Comparison of ENCODE assay signal across 9 mouse cellular contexts in genomic region chr6:48546271-48546670, GRCm38 (mm10). TPM values are rescaled to one million over a fixed set of nuclear protein-coding genes. Genes with fewer than 3 reads are reported as not detected.
DNase-seq lines count a peak whose midpoint lies in the region; ATAC-seq lines count a peak whose summit lies in the region.
"Had no signal": no experiment of that assay in that cellular context is flagged by ENCODE, and none has a peak within 500 bp of the region (broad histone marks: within the 10 kb centered on the region; RNA-seq: fewer than 3 reads in every experiment).

No protein-coding gene starts in this region.

- intact Hi-C loops in heart, postnatal 14 days (cut with DNase I): loop anchor here (2.0 kb wide), 1 partner anchor 97 kb away; no protein-coding TSS in a partner anchor

- 48% methylated on average over 1 of the region's 1 CpGs for WGBS in heart, embryonic 11.5 days (ENCODE audit: insufficient replicate concordance)
- 57% methylated on average over 1 of the region's 1 CpGs for WGBS in hindbrain, embryonic 16.5 days

- no peaks in the 10 kb centered on the region for H3K9me3 ChIP-seq in heart, embryonic 11.5 days (replicated peaks; ENCODE audit: control insufficient read depth, low read length)
- H3K9me3 ChIP-seq in hindbrain, embryonic 16.5 days (ENCODE audit: control insufficient read depth, low read length): no peaks in the 10 kb centered on the region

- H3K27me3 ChIP-seq in heart, embryonic 11.5 days (ENCODE audit: control insufficient read depth, insufficient read depth, low read length): no peaks in the 10 kb centered on the region
- no peaks in the 10 kb centered on the region for H3K27me3 ChIP-seq in hindbrain, embryonic 16.5 days (replicated peaks; ENCODE audit: control insufficient read depth, insufficient read depth, low read length)

- H3K9ac ChIP-seq in heart, embryonic 11.5 days (ENCODE audit: low read depth, low read length): no peak overlapping the region
- H3K9ac ChIP-seq in hindbrain, embryonic 16.5 days (ENCODE audit: low read depth, low read length): no peak overlapping the region

- ATAC-seq in heart, embryonic 11.5 days (replicated peaks; ENCODE audit: insufficient number of reproducible peaks, low FRiP score, low TSS enrichment): no peak
- peak; percentile 22; the same call in 1 of the 2 replicates for ATAC-seq in hindbrain, embryonic 16.5 days

- peak; percentile 45 to 64 for DNase-seq in heart, postnatal 14 days
- peak; percentile 56 for DNase-seq in 416B (ENCODE audit: low read depth)
- peak; percentile 33 for DNase-seq in Muller cell, postnatal 12 days (ENCODE audit: inconsistent ontology term)
- peak; percentile 70 for DNase-seq in naive thymus-derived CD4-positive, alpha-beta T cell, adult 2 months (ENCODE audit: low read depth)
- no peak for DNase-seq in frontal cortex, postnatal 14 days (ENCODE audit: low spot score in 2 of 2)
- no peak for DNase-seq in urinary bladder, postnatal 36 days (ENCODE audit: low spot score in 2 of 2)

- no peaks in the 10 kb centered on the region for H3K4me1 ChIP-seq in heart, embryonic 11.5 days (ENCODE audit: control insufficient read depth, insufficient read depth, low read length)
- H3K4me1 ChIP-seq in hindbrain, embryonic 16.5 days (ENCODE audit: control insufficient read depth, insufficient read depth, low read depth, low read length): no peaks in the 10 kb centered on the region

- H3K36me3 ChIP-seq in heart, embryonic 11.5 days (ENCODE audit: control insufficient read depth, insufficient read depth, low read length): no peaks in the 10 kb centered on the region
- peaks cover 2% of the 10 kb centered on the region; the same call in 1 of the 2 replicates for H3K36me3 ChIP-seq in hindbrain, embryonic 16.5 days (ENCODE audit: control insufficient read depth, insufficient read depth, low read length)

- no peak overlapping the region for H3K27ac ChIP-seq in heart, embryonic 11.5 days (ENCODE audit: low read depth, low read length)
- H3K27ac ChIP-seq in hindbrain, embryonic 16.5 days (ENCODE audit: low read depth, low read length): no peak overlapping the region

- no peak overlapping the region for H3K4me3 ChIP-seq in heart, embryonic 11.5 days (ENCODE audit: low read depth, low read length)
- no peak overlapping the region for H3K4me3 ChIP-seq in hindbrain, embryonic 16.5 days (ENCODE audit: low read length)

- H3K4me2 ChIP-seq in heart, embryonic 11.5 days: no peak overlapping the region
- H3K4me2 ChIP-seq in hindbrain, embryonic 16.5 days (ENCODE audit: low read length): no peak overlapping the region

RNA-seq across cellular contexts. Expression of gene Lrrc61, which starts 8.3 kb away (rescaled TPM):
- 10 to 100 TPM; 12.9 to 14.5 TPM for total RNA-seq in heart, postnatal 14 days (2021)
- polyA plus RNA-seq in heart, embryonic 11.5 days (2014; fragmentation: Nextera tagmentation; extraction: Ambion mirVana): 6.6 and 9.6 TPM in 2 replicates
- polyA plus RNA-seq in hindbrain, embryonic 16.5 days (2015; fragmentation: Nextera tagmentation; extraction: Ambion mirVana): 20.7 and 29.5 TPM in 2 replicates

RNA-seq across cellular contexts. Expression of gene Atp6v0e2, which starts 8.9 kb away (rescaled TPM):
- total RNA-seq in heart, postnatal 14 days (2021): 10 to 100 TPM; 17.2 to 18.2 TPM
- polyA plus RNA-seq in heart, embryonic 11.5 days (2014; fragmentation: Nextera tagmentation; extraction: Ambion mirVana): 19.8 and 24.1 TPM in 2 replicates
- polyA plus RNA-seq in hindbrain, embryonic 16.5 days (2015; fragmentation: Nextera tagmentation; extraction: Ambion mirVana): 358 and 389 TPM in 2 replicates

RNA-seq across cellular contexts. Expression of gene Rarres2, which starts 26.3 kb away (rescaled TPM):
- 10 to 100 TPM; 87.7 to 93.2 TPM for total RNA-seq in heart, postnatal 14 days (2021)
- polyA plus RNA-seq in heart, embryonic 11.5 days (2014; fragmentation: Nextera tagmentation; extraction: Ambion mirVana): 16.4 and 18.3 TPM in 2 replicates
- 7.8 and 8.2 TPM in 2 replicates for polyA plus RNA-seq in hindbrain, embryonic 16.5 days (2015; fragmentation: Nextera tagmentation; extraction: Ambion mirVana)

RNA-seq across cellular contexts. Expression of gene Gm45021, which starts 43.1 kb away (rescaled TPM):
- not detected for total RNA-seq in heart, postnatal 14 days (2021)
- 0.77 and 1.3 TPM in 2 replicates for polyA plus RNA-seq in heart, embryonic 11.5 days (2014; fragmentation: Nextera tagmentation; extraction: Ambion mirVana)
- not detected in 2 replicates for polyA plus RNA-seq in hindbrain, embryonic 16.5 days (2015; fragmentation: Nextera tagmentation; extraction: Ambion mirVana)
- total RNA-seq: layer of hippocampus, adult 18-20 months had no signal

RNA-seq across cellular contexts. Expression of gene Repin1, which starts 47.4 kb away (rescaled TPM):
- 10 to 100 TPM; 24.0 to 27.5 TPM for total RNA-seq in heart, postnatal 14 days (2021)
- 22.0 and 26.5 TPM in 2 replicates for polyA plus RNA-seq in heart, embryonic 11.5 days (2014; fragmentation: Nextera tagmentation; extraction: Ambion mirVana)
- polyA plus RNA-seq in hindbrain, embryonic 16.5 days (2015; fragmentation: Nextera tagmentation; extraction: Ambion mirVana): 41.9 and 45.6 TPM in 2 replicates

Comparison
In these comparisons a context has a peak if more than half of its experiments do, and no peak if none do; other contexts are left out.
1. DNase-seq: peak in heart, postnatal 14 days (2 of 2), 416B (single experiment), Muller cell, postnatal 12 days (single experiment) and naive thymus-derived CD4-positive, alpha-beta T cell, adult 2 months (single experiment); none in frontal cortex, postnatal 14 days (0 of 2) and urinary bladder, postnatal 36 days (0 of 2).
2. RNA of gene Atp6v0e2, which starts 8.9 kb away (polyA plus RNA-seq): 358 to 389 TPM in hindbrain, embryonic 16.5 days; 19.8 to 24.1 TPM in heart, embryonic 11.5 days; every median in the first group is over 10 times any median in the second.